Mouse (Mus musculus) kidney, postnatal 0 days (tissue): Measurements from ENCODE around the gene Ndufa11. TPM values are rescaled to one million over a fixed set of nuclear protein-coding genes. Genes with fewer than 3 reads are reported as not detected.

Source experiments
- ATAC-seq: fragments of 200-750 bp; cut with Nextera tagmentation; replicated peaks from 2 replicates; pipeline ENCODE4 v1.8.0; 2017; ENCODE audit warnings: low read depth, moderate number of reproducible peaks, moderate TSS enrichment, moderate library complexity; ENCODE audit not compliant: low FRiP score
- DNase-seq: peaks from one replicate; pipeline ENCODE4 v3.0.0-alpha.2; 2016; ENCODE audit warnings: low spot score
- H3K27ac ChIP-seq: fragments of 300-500 bp; sonication (generic); 2 replicates; pipeline ENCODE4 v1.5.1; 2014; ENCODE audit warnings: mild to moderate bottlenecking
- H3K27me3 ChIP-seq: fragments of 300-500 bp; sonication (generic); 2 replicates; pipeline ENCODE4 v1.6.1; 2014; ENCODE audit warnings: low read length, mixed read lengths; ENCODE audit not compliant: insufficient read depth
- H3K36me3 ChIP-seq: fragments of 300-500 bp; sonication (generic); 2 replicates; pipeline ENCODE4 v1.6.1; 2014; ENCODE audit warnings: low read length, mixed read lengths; ENCODE audit not compliant: insufficient read depth
- H3K4me1 ChIP-seq: fragments of 300-500 bp; sonication (generic); replicated peaks from 2 replicates; pipeline ENCODE4 v1.6.1; 2014; ENCODE audit warnings: antibody characterized with exemption, low read length, mixed read lengths; ENCODE audit not compliant: insufficient read depth
- H3K4me2 ChIP-seq: fragments of 300-500 bp; sonication (generic); 2 replicates; pipeline ENCODE4 v1.6.1; 2014; ENCODE audit warnings: mild to moderate bottlenecking, low read length, moderate library complexity, mixed read lengths
- H3K4me3 ChIP-seq: fragments of 300-500 bp; sonication (generic); replicated peaks from 2 replicates; pipeline ENCODE4 v1.5.1; 2014; ENCODE audit warnings: low read depth, low read length
- H3K9ac ChIP-seq: fragments of 300-500 bp; sonication (generic); 2 replicates; pipeline ENCODE4 v1.6.1; 2014; ENCODE audit warnings: low read depth, low read length
- H3K9me3 ChIP-seq: fragments of 300-500 bp; sonication (generic); replicated peaks from 2 replicates; pipeline ENCODE4 v1.6.1; 2016; ENCODE audit warnings: low read length, inconsistent platforms, mixed read lengths
- CTCF ChIP-seq: IDR thresholded peaks from 2 replicates; pipeline ENCODE4 v1.5.1; 2016; ENCODE audit warnings: antibody characterized with exemption, low read depth, mild to moderate bottlenecking, moderate library complexity
- WGBS: fragments of 180-500 bp; shearing (Covaris S2); extraction: QIAGEN DNeasy Blood & Tissue Kit; methylation state at CpG from one replicate; pipeline ENCODE4 v1.1.7; 2014; 5-methylcytosine and 5-hydroxymethylcytosine counted together
- polyA plus RNA-seq: library from polyadenylated mRNA; unstranded; fragments of >200 nt; fragmentation: Nextera tagmentation; extraction: Ambion mirVana; gene quantifications from 2 replicates; pipeline ENCODE4 v1.2.1, GENCODE M21; 2015

Gene Ndufa11
- polyA plus RNA-seq, 1 experiment from 2014 or later = 742 TPM

- H3K27me3 ChIP-seq = 0 out of 2 replicates have a peak, but pooled peaks cover 4% of the 10 kb centered on the region
- H3K4me1 ChIP-seq = peaks cover 26% of the 10 kb centered on the region
These were observed 43.5 kb downstream of the Ndufa11 start for GRCm38 (mm10) chr17:56761077-56761476.

GRCm38 (mm10) chr17:56761991-56762410, 44.4 kb downstream of the Ndufa11 start:
- no peak for TF ChIP-seq CTCF
- peak overlapping the region; percentile 84 for H3K4me2 ChIP-seq
- H3K9ac ChIP-seq = peak overlapping the region; percentile 47
- peak overlapping the region; percentile 77; the same call in 1 of the 2 replicates for H3K27ac ChIP-seq
- peaks cover 23% of the 10 kb centered on the region for H3K4me1 ChIP-seq
- H3K9me3 ChIP-seq = no peaks in the 10 kb centered on the region
- peak; percentile 91 for DNase-seq
- H3K4me3 ChIP-seq = peak overlapping the region; percentile 45
- H3K36me3 ChIP-seq = 0 out of 2 replicates have a peak, but pooled peaks cover 2% of the 10 kb centered on the region
- no peaks in the 10 kb centered on the region for H3K27me3 ChIP-seq
- no peak for ATAC-seq
- WGBS = under 1% methylated on average over 28 of the region's 28 CpGs

More at GRCm38 (mm10) chr17:56761077-56761476, 43.5 kb downstream of the Ndufa11 start:
- Histone ChIP-seq H3K9me3 (no peaks in the 10 kb centered on the region), H3K9ac (no peak overlapping the region), H3K4me2 (no peak overlapping the region), H3K36me3 (no peaks in the 10 kb centered on the region), H3K4me3 (no peak overlapping the region), H3K27ac (no peak overlapping the region)
- TF ChIP-seq CTCF = no peak
- ATAC-seq = no peak
- 66% methylated on average over 3 of the region's 3 CpGs for WGBS
- DNase-seq = no peak

GRCm38 (mm10) chr17:56762769-56763731, 45.5 kb downstream of the Ndufa11 start:
- no peak overlapping the region for H3K9ac ChIP-seq
- H3K36me3 ChIP-seq = peaks cover 10% of the 10 kb centered on the region
- H3K4me3 ChIP-seq = no peak overlapping the region
- ATAC-seq (no peak), DNase-seq (peak; percentile 66)
- peak; percentile 94 for TF ChIP-seq CTCF
- 51% methylated on average over 27 of the region's 27 CpGs for WGBS
- no peaks in the 10 kb centered on the region for H3K27me3 ChIP-seq
- 0 out of 2 replicates have a peak overlapping the region, but pooled peaks have one; percentile 84 for H3K4me2 ChIP-seq
- peaks cover 19% of the 10 kb centered on the region for H3K4me1 ChIP-seq
- no peaks in the 10 kb centered on the region for H3K9me3 ChIP-seq
- H3K27ac ChIP-seq = peak overlapping the region; percentile 77

GRCm38 (mm10) chr17:56763741-56764250, 46.2 kb downstream of the Ndufa11 start:
- no peaks in the 10 kb centered on the region for H3K9me3 ChIP-seq
- ATAC-seq (no peak), DNase-seq (no peak)
- peak overlapping the region; percentile 97; the same call in 1 of the 2 replicates for H3K27ac ChIP-seq
- no peak overlapping the region for H3K9ac ChIP-seq
- no peak for TF ChIP-seq CTCF
- H3K27me3 ChIP-seq = no peaks in the 10 kb centered on the region
- H3K4me3 ChIP-seq = peak overlapping the region; percentile 81; the same call in 1 of the 2 replicates
- H3K36me3 ChIP-seq = peaks cover 16% of the 10 kb centered on the region
- WGBS = 75% methylated on average over 8 of the region's 8 CpGs
- H3K4me2 ChIP-seq = peak overlapping the region; percentile 74
- peaks cover 19% of the 10 kb centered on the region for H3K4me1 ChIP-seq

GRCm38 (mm10) chr17:56764474-56765354, 47.1 kb downstream of the Ndufa11 start, which contains the start of gene Dus3l:
Dus3l (plus strand) TSS chr17:56764757.
- peak within 1 kb of the TSS; percentile 74 for H3K4me2 ChIP-seq
- H3K9ac ChIP-seq = peak within 1 kb of the TSS; percentile 86
- peaks cover 23% of the 10 kb centered on the region for H3K36me3 ChIP-seq
- H3K4me3 ChIP-seq = peak within 1 kb of the TSS; percentile 81
- no peak for TF ChIP-seq CTCF
- H3K27me3 ChIP-seq = no peaks in the 10 kb centered on the region
- 1% methylated on average over 58 of the region's 58 CpGs for WGBS
- peak; percentile 79 for ATAC-seq
- H3K9me3 ChIP-seq = no peaks in the 10 kb centered on the region
- H3K27ac ChIP-seq = peak within 1 kb of the TSS; percentile 97
- peaks cover 19% of the 10 kb centered on the region for H3K4me1 ChIP-seq
- DNase-seq = peak; percentile 97
